Mouse (Mus musculus) bone marrow, adult 2 months (tissue): ENCODE data around the gene Tmem230. TPM values are rescaled to one million over a fixed set of nuclear protein-coding genes. Genes with fewer than 3 reads are reported as not detected.

Experiments used
- H3K27ac ChIP-seq: fragments of 200-500 bp; 2 replicates; pipeline ENCODE4 v1.5.1; 2012; ENCODE audit warnings: low read depth, mild to moderate bottlenecking, control low read depth, inconsistent platforms, low read length; ENCODE audit not compliant: control insufficient read depth, poor library complexity, insufficient read depth
- H3K4me1 ChIP-seq: fragments of 200-500 bp; 2 replicates; pipeline ENCODE4 v1.6.1; 2011; ENCODE audit warnings: low read length; ENCODE audit not compliant: control insufficient read depth, insufficient read depth
- H3K4me3 ChIP-seq: fragments of 200-500 bp; replicated peaks from 2 replicates; pipeline ENCODE3; 2011; ENCODE audit warnings: mild to moderate bottlenecking, low read depth, low read length, control low read depth; ENCODE audit not compliant: control insufficient read depth
- CTCF ChIP-seq: fragments of 200-500 bp; IDR thresholded peaks from 2 replicates; pipeline ENCODE4 v1.5.1; 2011; ENCODE audit warnings: low read length, control low read depth; ENCODE audit not compliant: control insufficient read depth, insufficient read depth
- POLR2A ChIP-seq: fragments of 200-500 bp; IDR thresholded peaks from 2 replicates; pipeline ENCODE4 v1.6.1; 2011; ENCODE audit warnings: low read depth, mild to moderate bottlenecking, control low read depth, low read length, borderline replicate concordance; ENCODE audit not compliant: control insufficient read depth
- WGBS: fragments of 180-500 bp; shearing (Covaris S2); methylation state at CpG from one replicate; pipeline ENCODE4 v1.1.7; 2018; 5-methylcytosine and 5-hydroxymethylcytosine counted together
- polyA plus RNA-seq: library from polyadenylated mRNA; stranded (reverse); fragments of >200 nt; gene quantifications from 2 replicates; pipeline ENCODE4 v1.2.4, GENCODE M21; 2011; ENCODE audit warnings: low replicate concordance; ENCODE audit not compliant: missing spikeins, insufficient read depth, insufficient read length

Gene Tmem230
- polyA plus RNA-seq, 1 experiment: 20.6 TPM

- Histone ChIP-seq H3K4me1 (peaks cover 4% of the 10 kb centered on the region), H3K27ac (peak overlapping the region; percentile 97; the same call in 1 of the 2 replicates), H3K4me3 (peak overlapping the region; percentile 98)
- TF ChIP-seq POLR2A (no peak), CTCF (no peak)
- 12% methylated on average over 6 of the region's 6 CpGs for WGBS
These were observed 16.7 kb upstream of the Tmem230 start for GRCm38 (mm10) chr2:132264266-132264710.

GRCm38 (mm10) chr2:132263421-132264265, 16.0 kb upstream of the Tmem230 start:
- peak overlapping the region; percentile 97 for H3K27ac ChIP-seq
- H3K4me3 ChIP-seq: peak overlapping the region; percentile 98
- H3K4me1 ChIP-seq: peaks cover 4% of the 10 kb centered on the region
- TF ChIP-seq CTCF: no peak
- no peak for TF ChIP-seq POLR2A
- WGBS: under 1% methylated on average over 47 of the region's 47 CpGs

GRCm38 (mm10) chr2:132262879-132263398, 15.3 kb upstream of the Tmem230 start, which contains the start of gene Cds2:
Cds2 (plus strand) TSS chr2:132263148.
- Histone ChIP-seq H3K27ac (peak within 1 kb of the TSS; percentile 97), H3K4me3 (peak within 1 kb of the TSS; percentile 98), H3K4me1 (peaks cover 4% of the 10 kb centered on the region)
- WGBS: under 1% methylated on average over 49 of the region's 49 CpGs
- TF ChIP-seq CTCF (peak; percentile 96), POLR2A (peak; percentile 57; the same call in 1 of the 2 replicates)

- Histone ChIP-seq H3K27ac (no peak overlapping the region), H3K4me1 (peaks cover 4% of the 10 kb centered on the region), H3K4me3 (no peak overlapping the region)
- TF ChIP-seq CTCF: no peak
- no peak for TF ChIP-seq POLR2A
- WGBS: 40% methylated on average over 6 of the region's 6 CpGs
These were observed 14.6 kb upstream of the Tmem230 start for GRCm38 (mm10) chr2:132262175-132262574.

- no peak overlapping the region for H3K27ac ChIP-seq
- H3K4me3 ChIP-seq: no peak overlapping the region
- TF ChIP-seq CTCF (no peak), POLR2A (no peak)
- peaks cover 4% of the 10 kb centered on the region for H3K4me1 ChIP-seq
- 86% methylated on average over 3 of the region's 3 CpGs for WGBS
These were observed 13.0 kb upstream of the Tmem230 start for GRCm38 (mm10) chr2:132260601-132261000.

- Histone ChIP-seq H3K4me3 (no peak overlapping the region), H3K4me1 (no peaks in the 10 kb centered on the region; the same call in 1 of the 2 replicates), H3K27ac (no peak overlapping the region)
- no peak for TF ChIP-seq POLR2A
- TF ChIP-seq CTCF: no peak
- 88% methylated on average over 6 of the region's 6 CpGs for WGBS
These were observed 9.9 kb upstream of the Tmem230 start for GRCm38 (mm10) chr2:132257350-132258068.

- Histone ChIP-seq H3K4me1 (no peaks in the 10 kb centered on the region), H3K27ac (peak overlapping the region; percentile 76; the same call in 1 of the 2 replicates), H3K4me3 (peak overlapping the region; percentile 35)
- WGBS: 0% methylated on average over 7 of the region's 7 CpGs
- no peak for TF ChIP-seq CTCF
- no peak for TF ChIP-seq POLR2A
These were observed 6.0 kb upstream of the Tmem230 start for GRCm38 (mm10) chr2:132253603-132254002.
